Mouse (Mus musculus) cerebellum, adult 9-11 months (tissue): ENCODE measurements around the gene Cntnap5a.
A peak's percentile ranks its signal among the peaks of the same experiment; 100 is the strongest.
"Not testable (repeated sequence)": the region's sequence is repeated elsewhere in the genome, so short reads cannot be mapped to it uniquely, and the experiment has no call there.

ENCODE experiments used
- DNase-seq: peaks from one replicate; pipeline ENCODE4 v3.0.0; 2022

The Cntnap5a gene

DNA sequence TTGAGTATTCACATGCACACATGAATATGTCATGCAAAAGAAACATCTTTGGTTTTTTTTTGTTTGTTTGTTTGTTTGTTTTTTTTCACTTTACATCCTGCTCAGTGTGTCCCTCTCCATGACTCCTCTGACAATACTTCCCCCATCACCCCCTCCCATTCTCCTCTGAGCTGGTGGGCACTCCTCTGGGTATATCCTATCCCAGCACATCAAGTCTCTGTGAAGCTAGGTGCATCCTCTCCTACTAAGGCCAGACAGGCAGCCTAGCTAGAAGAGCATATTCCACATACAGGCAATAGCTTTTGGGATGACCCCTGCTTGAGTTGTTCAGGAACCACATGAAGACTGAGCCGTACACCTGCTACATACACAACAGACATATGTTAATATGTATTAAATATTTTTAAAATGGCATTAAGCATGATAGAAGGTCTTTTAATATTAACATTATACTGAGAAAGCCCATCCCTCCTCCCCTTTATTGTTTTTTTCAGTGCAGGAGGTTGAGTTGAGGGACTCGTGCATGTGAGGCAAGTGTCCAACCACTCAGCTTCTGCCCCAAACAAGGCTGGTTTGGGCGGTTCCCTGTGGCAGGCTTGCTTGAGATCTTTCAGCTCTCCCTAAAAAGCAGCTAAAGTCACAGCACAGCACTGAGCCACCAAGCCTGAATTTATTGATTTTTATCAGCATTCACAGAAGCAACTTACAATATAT, 422.6 kb downstream of the Cntnap5a start:
- no peak for DNase-seq

- DNase-seq: no peak
Observed at GRCm38 (mm10) chr1:116107724-116108058, 423.1 kb downstream of the Cntnap5a start.

DNA sequence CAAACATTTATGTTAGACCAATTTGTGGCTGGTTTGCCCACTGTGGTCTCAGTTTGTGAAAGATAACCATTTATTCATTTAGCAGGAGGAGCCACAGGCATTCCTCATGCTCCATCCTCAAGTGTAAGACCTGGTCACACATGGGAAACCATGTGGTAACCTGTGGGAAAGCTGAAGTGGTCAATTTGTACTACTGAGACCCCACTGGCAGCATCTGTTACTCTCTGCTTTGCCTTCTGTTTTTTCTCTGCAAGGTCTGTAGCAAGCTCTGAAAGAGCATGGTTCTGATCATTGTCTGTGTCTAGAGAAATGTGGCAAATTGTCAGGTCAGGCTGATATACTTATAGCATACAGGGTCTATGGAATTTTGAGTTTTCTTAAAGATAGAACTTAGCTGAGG, 423.8 kb downstream of the Cntnap5a start:
- no peak for DNase-seq

DNA sequence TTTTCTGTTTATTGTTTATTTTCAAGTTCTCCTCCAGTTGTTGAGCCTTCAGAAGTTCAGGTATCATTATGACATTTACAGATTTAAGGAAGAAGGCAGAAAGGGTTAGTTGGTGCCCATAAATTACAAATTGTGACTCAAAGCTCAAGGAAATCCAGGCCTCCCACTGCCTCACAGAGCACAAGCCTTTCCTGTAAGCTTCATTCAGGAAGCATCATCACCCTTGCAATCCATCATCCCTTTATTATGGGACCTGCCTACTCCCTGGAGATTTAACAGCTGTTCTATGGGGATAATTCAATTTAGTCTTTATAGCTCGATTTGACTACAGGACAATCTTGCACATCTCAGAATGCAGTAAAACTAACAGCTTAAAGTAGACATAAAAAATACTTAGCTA, 441.2 kb downstream of the Cntnap5a start:
- DNase-seq: no peak

DNA sequence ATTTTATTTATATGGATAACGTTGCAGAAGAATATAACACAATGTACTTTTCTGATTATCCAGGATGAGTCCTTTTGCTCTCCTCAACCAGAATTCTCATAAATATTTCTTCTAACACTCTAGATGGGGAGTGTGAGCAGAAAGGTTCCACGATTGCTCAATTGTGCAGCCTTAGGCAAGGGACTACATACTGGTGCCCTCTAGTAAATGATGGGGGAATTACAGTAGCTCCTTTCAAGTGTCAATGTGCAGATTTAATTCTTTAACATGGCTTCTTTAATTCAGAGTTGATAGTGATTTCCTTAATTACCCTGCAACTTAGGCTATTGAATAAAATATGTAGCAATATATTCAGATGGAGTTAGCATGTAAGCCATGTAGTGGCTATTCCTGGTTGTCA, 442.5 kb downstream of the Cntnap5a start:
- no peak for DNase-seq

DNA sequence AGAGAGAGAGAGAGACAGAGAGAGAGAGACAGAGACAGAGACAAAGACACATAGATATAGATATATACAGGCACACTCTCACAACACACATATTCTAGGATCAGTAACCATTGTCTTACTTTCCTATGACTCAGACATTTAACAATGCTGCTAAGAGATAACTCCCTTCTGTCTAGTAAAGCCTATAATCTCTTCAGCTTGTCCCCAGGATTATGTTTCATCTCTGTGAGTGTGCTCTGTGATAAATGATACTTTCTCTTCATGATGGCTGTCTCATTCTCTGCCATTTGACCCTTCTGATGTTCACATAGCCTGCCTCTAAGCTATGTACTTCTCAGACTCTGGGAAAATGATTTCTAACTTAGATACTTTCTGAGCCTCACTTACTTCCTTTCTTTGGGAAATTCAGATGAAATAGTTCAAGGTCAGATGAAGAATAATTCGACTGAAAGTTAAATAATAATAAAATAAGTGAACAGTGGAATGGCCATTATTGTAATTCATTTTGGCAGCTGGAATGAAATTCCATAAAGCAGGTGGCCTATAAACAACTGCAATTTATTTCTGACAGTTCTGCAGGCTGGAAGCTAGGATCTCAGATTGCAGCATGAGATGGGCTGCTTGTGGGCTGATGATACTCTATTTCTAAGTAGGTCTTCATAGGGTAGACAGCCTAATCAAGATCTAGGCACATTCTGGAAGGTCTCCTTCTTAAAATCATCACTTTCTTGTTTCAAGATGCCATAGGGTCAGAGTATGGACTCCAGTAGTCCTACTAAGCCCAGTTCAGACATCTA, 444.1 kb downstream of the Cntnap5a start:
- DNase-seq: no peak

GRCm38 (mm10) chr1:116132471-116132870, 447.9 kb downstream of the Cntnap5a start:
- no peak for DNase-seq

DNA sequence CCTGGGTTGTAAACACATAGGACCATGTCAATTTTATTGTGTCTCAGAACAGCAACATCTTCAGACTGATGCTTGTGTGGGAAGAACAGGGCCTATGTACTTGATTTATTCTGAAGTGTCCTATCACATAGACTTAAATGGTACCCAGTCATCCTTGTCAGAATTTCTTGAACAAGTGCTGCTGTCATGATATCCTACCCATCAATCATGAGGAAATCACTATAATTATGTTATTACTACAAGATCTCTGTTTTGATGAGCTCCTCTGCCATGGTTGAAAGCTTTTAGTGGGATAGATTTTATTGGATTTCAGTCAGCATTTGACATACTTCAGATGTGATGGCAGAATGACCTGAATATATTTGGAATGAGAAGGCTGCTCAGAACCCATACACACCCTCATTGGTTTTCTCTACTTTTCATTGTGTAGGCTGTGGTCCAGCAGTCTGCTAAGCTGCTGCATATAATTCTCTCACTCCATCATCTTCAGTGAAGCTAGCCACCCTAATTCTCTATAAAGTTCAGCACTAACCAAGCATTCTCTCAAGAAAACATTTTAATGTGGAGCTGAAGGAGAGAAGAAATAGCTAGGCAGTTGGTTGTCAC, 465.3 kb downstream of the Cntnap5a start:
- no peak for DNase-seq

DNA sequence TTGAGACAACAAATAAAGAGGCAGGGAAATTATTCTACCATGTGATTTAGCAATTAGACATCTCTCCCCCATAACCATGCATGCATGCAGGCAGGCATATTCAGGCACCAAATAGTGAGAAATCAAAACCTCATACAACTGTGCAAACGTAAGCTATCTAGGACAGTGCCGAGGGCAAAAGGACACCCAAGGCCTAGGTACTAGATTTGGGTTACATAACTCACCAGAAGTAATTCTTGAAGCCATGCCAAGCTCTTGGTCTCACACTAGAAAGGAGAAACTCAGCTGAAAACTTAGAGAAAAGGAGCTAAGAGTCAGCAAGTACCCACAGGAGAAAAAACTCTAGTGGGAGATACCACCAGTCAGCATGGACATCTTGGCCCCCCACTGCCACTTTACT, 499.9 kb downstream of the Cntnap5a start:
- peak; percentile 6 for DNase-seq

- not testable (repeated sequence) for DNase-seq
Observed at GRCm38 (mm10) chr1:116188142-116188541, 503.6 kb downstream of the Cntnap5a start.

DNA sequence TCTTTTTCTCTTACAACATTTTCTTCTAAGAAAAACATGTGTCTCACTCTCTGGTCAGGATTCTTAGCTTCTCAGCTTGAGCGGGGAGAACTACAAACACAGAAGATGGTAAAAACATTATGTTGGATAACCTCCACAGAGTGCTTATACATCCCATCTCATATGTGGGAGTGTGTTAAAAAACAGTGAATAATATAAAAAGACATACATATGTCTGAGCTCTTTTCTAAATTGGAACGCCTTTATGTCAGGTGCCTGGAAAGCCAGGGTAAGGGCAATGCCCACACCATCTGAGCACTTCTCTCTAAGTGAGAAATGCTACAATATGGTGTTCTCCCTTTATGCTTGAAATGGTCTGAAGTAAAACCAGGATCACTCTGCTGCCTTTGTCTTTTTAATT, 507.7 kb downstream of the Cntnap5a start:
- DNase-seq: no peak

DNA sequence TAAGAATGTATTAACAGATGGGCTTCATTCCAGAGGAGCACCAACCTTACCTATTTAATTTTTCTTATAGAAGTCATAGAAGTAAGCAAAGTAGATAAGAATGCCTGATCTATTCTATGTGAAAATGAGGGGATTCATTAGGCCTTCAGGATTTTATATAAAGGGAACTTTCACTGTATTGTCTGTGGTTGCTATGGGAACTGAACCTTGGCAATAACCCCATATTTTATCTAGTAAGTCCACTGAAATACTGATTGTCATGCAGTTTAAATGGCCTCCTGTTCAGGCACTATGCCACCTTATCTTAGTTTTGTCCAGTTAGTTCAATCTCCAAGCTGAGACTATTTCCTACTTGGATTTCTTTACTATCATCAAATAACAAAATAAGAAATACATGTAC, 532.3 kb downstream of the Cntnap5a start:
- DNase-seq: no peak

- DNase-seq: no peak
Observed at GRCm38 (mm10) chr1:116240538-116240937, 556.0 kb downstream of the Cntnap5a start.

DNA sequence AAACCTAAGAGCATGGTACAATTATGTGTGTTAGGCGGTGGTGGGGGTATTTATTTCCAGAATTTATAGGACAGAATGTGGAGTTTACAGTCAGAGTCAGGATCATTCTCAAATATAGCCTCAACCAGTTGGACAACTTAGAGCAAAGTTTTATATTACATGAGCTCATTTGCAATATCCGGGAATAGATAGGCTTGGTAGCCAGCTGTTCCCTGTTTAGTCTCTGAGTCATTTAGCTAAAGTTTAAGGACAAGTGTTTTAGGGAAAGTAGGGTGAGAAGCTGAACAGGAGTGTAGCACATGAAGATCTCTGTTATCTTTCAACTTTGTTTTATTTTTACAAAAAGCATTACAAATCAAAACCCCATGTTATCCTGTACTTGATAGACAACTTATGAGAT, 559.3 kb downstream of the Cntnap5a start:
- DNase-seq: no peak

GRCm38 (mm10) chr1:116281144-116281543, 596.6 kb downstream of the Cntnap5a start:
- DNase-seq: no peak

DNA sequence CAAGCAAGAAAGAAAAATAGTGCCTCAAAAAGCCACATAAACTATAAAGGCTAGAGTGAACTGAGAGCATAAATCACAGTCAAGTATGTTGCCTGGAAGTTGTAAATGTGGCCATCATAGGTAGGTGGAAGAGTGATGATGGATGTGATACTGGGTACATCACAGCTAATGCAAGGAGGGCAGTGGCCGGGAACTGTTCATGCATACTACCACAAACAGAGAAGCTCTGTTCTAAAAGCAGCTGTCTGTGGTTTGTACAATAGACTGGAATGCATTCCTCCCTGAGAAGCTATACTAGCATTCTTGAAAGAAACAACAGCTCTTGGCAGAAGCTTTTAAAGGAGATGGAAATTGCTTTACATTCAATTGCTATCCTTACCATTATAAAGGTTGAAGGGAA, 599.4 kb downstream of the Cntnap5a start:
- DNase-seq: no peak

DNA sequence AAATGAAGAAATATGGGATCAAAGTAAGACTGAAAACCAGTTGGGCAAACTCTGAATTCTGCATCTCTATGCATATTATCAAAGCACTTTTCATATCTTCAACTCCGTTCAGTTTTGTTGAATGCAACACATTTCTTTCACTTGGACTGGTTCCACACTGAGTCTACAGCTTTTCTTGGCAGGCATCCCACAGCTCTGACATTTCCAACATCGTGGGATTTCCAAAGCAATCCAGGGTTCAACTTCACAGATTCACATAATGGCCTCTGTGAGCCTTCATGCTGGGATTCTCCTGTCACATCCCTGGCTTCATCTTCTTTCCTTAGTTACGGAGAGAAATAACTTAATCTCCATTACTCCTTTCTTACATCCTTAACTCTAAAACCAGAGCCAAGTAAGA, 622.0 kb downstream of the Cntnap5a start:
- no peak for DNase-seq

DNA sequence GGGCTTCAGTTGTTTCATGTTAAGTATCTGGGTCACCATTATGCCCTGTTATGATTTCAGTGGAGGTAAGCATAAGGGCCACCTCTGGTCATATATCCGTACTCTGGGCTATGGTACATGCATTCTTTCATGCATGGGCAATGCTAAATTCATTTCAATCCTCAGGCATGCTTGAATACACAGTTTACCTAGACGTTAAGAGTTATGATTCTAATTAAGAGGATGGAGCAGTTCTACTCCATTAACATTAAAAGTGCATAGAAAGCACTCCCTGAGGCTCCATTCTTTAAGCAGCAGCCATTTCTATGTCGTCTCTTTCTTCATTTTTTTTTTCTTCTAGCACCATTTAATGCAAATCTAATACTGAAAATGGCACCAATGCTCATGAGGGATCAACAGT, 627.0 kb downstream of the Cntnap5a start:
- DNase-seq: no peak

GRCm38 (mm10) chr1:116313269-116313668, 628.7 kb downstream of the Cntnap5a start:
- no peak for DNase-seq

GRCm38 (mm10) chr1:116324505-116324904, 639.9 kb downstream of the Cntnap5a start:
- no peak for DNase-seq

DNA sequence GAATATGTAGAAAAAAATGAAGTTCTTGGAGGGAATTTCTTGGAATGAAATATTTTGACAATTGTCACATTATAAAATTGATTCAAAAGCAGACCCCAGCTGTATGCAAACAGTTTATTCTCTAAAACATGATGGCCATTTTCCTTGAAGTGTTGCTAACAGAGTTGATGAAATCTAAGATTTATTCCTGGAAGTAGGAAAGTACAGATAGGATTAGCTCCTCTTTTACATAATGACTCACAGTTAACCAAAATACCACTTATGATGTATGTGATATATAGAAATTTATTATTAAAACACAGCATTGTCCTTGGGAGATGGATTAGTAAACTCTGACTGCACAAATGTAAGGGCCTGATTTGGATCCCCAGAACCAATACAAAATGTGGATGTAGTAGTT, 669.1 kb downstream of the Cntnap5a start:
- DNase-seq: no peak

DNA sequence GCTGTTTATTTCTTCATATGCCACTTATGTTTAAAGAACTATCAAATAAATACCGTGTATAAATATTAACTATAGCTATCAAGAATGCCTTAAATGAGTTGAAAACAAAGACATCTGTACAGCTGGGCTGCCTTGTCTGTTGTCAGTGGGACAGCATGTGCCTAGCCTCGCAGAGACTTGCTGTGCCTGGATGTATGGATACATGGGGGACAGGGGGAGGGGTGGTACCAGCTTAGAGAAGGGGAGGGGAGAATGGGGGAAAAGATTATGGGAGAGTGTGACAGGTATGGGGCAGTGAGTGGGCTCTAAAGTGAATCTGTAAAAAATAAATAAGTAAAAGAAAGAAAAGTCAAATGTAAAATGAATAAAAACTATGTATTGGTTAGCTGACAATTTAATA, 681.0 kb downstream of the Cntnap5a start:
- no peak for DNase-seq

- no peak for DNase-seq
Observed at GRCm38 (mm10) chr1:116366171-116366570, 681.6 kb downstream of the Cntnap5a start.

- no peak for DNase-seq
Observed at GRCm38 (mm10) chr1:116366806-116367205, 682.2 kb downstream of the Cntnap5a start.
